Mouse (Mus musculus) kidney, postnatal 0 days (tissue): ENCODE measurements around the gene Msi1. TPM values are rescaled to one million over a fixed set of nuclear protein-coding genes. Genes with fewer than 3 reads are reported as not detected.

ENCODE experiments used
- ATAC-seq: fragments of 200-750 bp; cut with Nextera tagmentation; replicated peaks from 2 replicates; pipeline ENCODE4 v1.8.0; 2017; ENCODE audit warnings: low read depth, moderate number of reproducible peaks, moderate TSS enrichment, moderate library complexity; ENCODE audit not compliant: low FRiP score
- DNase-seq: peaks from one replicate; pipeline ENCODE4 v3.0.0-alpha.2; 2016; ENCODE audit warnings: low spot score
- H3K27ac ChIP-seq: fragments of 300-500 bp; sonication (generic); 2 replicates; pipeline ENCODE4 v1.5.1; 2014; ENCODE audit warnings: mild to moderate bottlenecking
- H3K27me3 ChIP-seq: fragments of 300-500 bp; sonication (generic); 2 replicates; pipeline ENCODE4 v1.6.1; 2014; ENCODE audit warnings: low read length, mixed read lengths; ENCODE audit not compliant: insufficient read depth
- H3K36me3 ChIP-seq: fragments of 300-500 bp; sonication (generic); 2 replicates; pipeline ENCODE4 v1.6.1; 2014; ENCODE audit warnings: low read length, mixed read lengths; ENCODE audit not compliant: insufficient read depth
- H3K4me1 ChIP-seq: fragments of 300-500 bp; sonication (generic); replicated peaks from 2 replicates; pipeline ENCODE4 v1.6.1; 2014; ENCODE audit warnings: antibody characterized with exemption, low read length, mixed read lengths; ENCODE audit not compliant: insufficient read depth
- H3K4me2 ChIP-seq: fragments of 300-500 bp; sonication (generic); 2 replicates; pipeline ENCODE4 v1.6.1; 2014; ENCODE audit warnings: mild to moderate bottlenecking, low read length, moderate library complexity, mixed read lengths
- H3K4me3 ChIP-seq: fragments of 300-500 bp; sonication (generic); replicated peaks from 2 replicates; pipeline ENCODE4 v1.5.1; 2014; ENCODE audit warnings: low read depth, low read length
- H3K9ac ChIP-seq: fragments of 300-500 bp; sonication (generic); 2 replicates; pipeline ENCODE4 v1.6.1; 2014; ENCODE audit warnings: low read depth, low read length
- H3K9me3 ChIP-seq: fragments of 300-500 bp; sonication (generic); replicated peaks from 2 replicates; pipeline ENCODE4 v1.6.1; 2016; ENCODE audit warnings: low read length, inconsistent platforms, mixed read lengths
- CTCF ChIP-seq: IDR thresholded peaks from 2 replicates; pipeline ENCODE4 v1.5.1; 2016; ENCODE audit warnings: antibody characterized with exemption, low read depth, mild to moderate bottlenecking, moderate library complexity
- WGBS: fragments of 180-500 bp; shearing (Covaris S2); extraction: QIAGEN DNeasy Blood & Tissue Kit; methylation state at CpG from one replicate; pipeline ENCODE4 v1.1.7; 2014; 5-methylcytosine and 5-hydroxymethylcytosine counted together
- polyA plus RNA-seq: library from polyadenylated mRNA; unstranded; fragments of >200 nt; fragmentation: Nextera tagmentation; extraction: Ambion mirVana; gene quantifications from 2 replicates; pipeline ENCODE4 v1.2.1, GENCODE M21; 2015

Gene Msi1
- polyA plus RNA-seq, 1 experiment from 2014 or later, result 12.4 TPM

DNA sequence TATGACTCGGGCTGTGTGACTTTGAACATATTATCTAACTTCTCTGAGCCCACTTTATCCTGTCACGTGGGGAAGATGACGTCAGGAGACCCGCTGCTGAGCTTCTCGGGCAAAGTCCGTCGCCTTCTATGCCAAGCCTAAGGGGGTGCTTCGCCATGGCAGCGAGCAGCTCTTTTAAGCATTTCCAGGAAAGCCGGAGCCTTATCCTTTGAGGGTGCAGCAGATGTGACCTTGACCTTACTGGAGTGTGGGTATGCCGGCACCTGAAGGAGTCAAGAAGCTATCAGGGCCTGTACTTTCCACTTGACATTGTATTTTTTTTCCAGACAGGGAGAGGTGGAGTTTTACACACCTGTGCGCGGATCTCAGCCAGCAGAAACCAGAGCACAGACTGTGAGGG, 29.5 kb downstream of the Msi1 start:
- 66% methylated on average over 13 of the region's 13 CpGs for WGBS
- no peak overlapping the region for H3K4me3 ChIP-seq
- H3K4me2 ChIP-seq, result no peak overlapping the region
- DNase-seq (no peak), ATAC-seq (no peak)
- no peaks in the 10 kb centered on the region for H3K4me1 ChIP-seq
- 0 out of 2 replicates have a peak, but pooled peaks cover 3% of the 10 kb centered on the region for H3K36me3 ChIP-seq
- no peak for TF ChIP-seq CTCF
- H3K9me3 ChIP-seq, result no peaks in the 10 kb centered on the region
- no peak overlapping the region for H3K9ac ChIP-seq
- H3K27ac ChIP-seq, result no peak overlapping the region
- H3K27me3 ChIP-seq, result no peaks in the 10 kb centered on the region

DNA sequence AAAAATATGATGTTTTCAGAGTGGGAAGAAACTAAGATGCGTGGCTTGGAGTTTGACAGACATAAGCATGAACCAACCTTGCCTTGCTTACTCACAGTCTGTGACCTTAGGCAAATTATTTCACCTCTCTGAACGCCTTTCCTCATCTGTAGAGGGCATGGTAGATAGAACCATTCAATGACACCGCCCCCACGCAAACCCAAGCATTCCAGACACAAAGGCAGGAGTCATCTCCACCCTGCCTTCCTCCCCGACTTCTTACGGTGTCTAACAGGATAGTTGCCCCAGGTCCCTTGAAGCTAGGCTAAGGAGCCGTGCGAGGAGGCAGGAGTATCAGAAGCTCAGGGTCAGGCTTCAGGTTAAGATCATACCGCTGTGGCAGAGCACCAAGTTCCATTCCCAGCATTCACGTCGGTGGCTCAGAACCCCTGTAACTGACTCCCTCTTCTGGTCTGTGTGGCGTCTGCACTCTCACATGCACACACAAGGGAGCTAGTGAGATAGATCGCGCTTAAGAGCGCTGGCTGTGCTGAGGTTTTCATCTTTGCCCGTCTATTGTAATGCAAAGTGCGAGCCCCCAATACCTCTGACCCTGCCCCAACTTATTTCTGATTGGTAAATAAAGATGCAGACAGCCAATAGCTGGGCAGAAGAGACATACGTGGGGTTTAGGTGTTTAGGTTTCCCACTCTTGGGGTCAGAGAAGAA, 35.2 kb downstream of the Msi1 start:
- DNase-seq, result no peak
- no peak for TF ChIP-seq CTCF
- H3K36me3 ChIP-seq, result no peaks in the 10 kb centered on the region
- no peak overlapping the region for H3K27ac ChIP-seq
- H3K9me3 ChIP-seq, result no peaks in the 10 kb centered on the region
- H3K4me2 ChIP-seq, result no peak overlapping the region
- H3K27me3 ChIP-seq, result no peaks in the 10 kb centered on the region
- H3K4me3 ChIP-seq, result no peak overlapping the region
- H3K4me1 ChIP-seq, result no peaks in the 10 kb centered on the region
- ATAC-seq, result no peak
- H3K9ac ChIP-seq, result no peak overlapping the region
- WGBS, result 75% methylated on average over 18 of the region's 18 CpGs

DNA sequence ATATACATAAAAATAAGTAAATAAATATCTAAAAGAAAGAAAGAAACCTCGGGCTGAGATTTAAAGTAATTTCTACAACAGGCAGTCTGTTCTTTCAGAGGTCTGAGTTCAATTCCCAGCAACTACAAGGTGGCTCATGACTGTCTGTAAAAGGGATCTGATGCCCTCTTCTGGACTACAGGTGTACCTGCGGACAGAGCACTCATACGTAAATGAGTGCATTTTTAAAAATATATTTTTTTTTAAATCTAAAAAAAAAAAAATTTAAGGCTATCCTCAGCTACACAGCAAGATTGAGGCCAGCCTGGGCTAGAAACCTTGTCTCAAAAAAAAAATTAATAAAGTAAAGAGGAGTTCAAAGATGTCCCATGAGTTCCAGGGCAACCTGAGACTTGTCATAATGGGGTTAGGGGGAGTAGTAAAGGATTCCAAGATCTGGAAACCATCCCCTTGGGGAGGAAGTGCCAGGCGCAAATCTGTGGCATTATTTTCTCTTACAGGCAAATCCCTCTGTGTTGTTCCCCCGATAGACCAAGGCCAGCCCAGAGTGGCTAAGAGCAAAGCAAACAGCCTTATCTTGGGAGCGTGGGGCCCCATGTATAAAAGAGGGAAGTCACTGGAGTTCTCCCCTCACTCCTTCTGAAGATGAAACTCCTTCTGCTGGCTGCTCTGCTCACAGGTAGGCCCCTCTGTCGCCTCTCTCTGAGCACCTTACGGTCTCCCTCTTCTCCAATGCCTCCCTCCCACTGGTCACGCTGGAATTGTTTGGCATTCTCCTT, 36.4 kb downstream of the Msi1 start, which contains the start of gene Pla2g1b:
Gene Pla2g1b (plus strand): TSS at position 621 of the 779 bp plus-strand sequence.
- Histone ChIP-seq H3K9ac (no peak within 1 kb of the TSS), H3K4me3 (no peak within 1 kb of the TSS), H3K4me1 (no peaks in the 10 kb centered on the region; the same call in 1 of the 2 replicates), H3K9me3 (no peaks in the 10 kb centered on the region), H3K27me3 (no peaks in the 10 kb centered on the region), H3K36me3 (no peaks in the 10 kb centered on the region), H3K4me2 (no peak within 1 kb of the TSS), H3K27ac (no peak within 1 kb of the TSS)
- WGBS, result 45% methylated on average over 9 of the region's 9 CpGs
- DNase-seq, result peak; percentile 27
- ATAC-seq, result no peak
- peak; percentile 52 for TF ChIP-seq CTCF

DNA sequence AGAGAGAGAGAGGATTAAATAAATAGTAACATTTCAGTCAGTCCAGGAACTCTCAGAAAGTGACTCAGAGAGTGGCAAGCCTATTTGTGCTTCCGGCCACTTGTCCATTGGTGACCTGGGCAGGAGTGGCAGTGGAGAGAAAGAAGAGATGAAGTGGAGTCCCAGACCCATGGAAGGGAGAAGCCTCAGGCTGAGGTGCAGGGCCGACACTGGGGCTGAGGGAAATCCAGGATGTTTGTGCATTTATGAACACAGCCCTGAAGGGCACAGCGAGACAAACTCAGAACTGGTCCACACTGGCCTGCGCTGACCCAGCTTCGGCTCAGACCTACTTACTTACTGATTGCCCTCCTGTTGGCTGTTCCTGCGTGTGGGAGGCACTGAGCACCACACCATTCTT, 40.4 kb downstream of the Msi1 start:
- no peaks in the 10 kb centered on the region; the same call in 1 of the 2 replicates for H3K4me1 ChIP-seq
- ATAC-seq, result peak; percentile 50; the same call in 1 of the 2 replicates
- H3K9me3 ChIP-seq, result no peaks in the 10 kb centered on the region
- H3K27ac ChIP-seq, result peak overlapping the region; percentile 42; the same call in 1 of the 2 replicates
- no peaks in the 10 kb centered on the region for H3K27me3 ChIP-seq
- peak; percentile 26 for DNase-seq
- 45% methylated on average over 6 of the region's 6 CpGs for whole genome bisulfite sequencing
- no peak overlapping the region for H3K4me2 ChIP-seq
- H3K9ac ChIP-seq, result no peak overlapping the region
- TF ChIP-seq CTCF, result no peak
- no peak overlapping the region for H3K4me3 ChIP-seq
- H3K36me3 ChIP-seq, result no peaks in the 10 kb centered on the region

DNA sequence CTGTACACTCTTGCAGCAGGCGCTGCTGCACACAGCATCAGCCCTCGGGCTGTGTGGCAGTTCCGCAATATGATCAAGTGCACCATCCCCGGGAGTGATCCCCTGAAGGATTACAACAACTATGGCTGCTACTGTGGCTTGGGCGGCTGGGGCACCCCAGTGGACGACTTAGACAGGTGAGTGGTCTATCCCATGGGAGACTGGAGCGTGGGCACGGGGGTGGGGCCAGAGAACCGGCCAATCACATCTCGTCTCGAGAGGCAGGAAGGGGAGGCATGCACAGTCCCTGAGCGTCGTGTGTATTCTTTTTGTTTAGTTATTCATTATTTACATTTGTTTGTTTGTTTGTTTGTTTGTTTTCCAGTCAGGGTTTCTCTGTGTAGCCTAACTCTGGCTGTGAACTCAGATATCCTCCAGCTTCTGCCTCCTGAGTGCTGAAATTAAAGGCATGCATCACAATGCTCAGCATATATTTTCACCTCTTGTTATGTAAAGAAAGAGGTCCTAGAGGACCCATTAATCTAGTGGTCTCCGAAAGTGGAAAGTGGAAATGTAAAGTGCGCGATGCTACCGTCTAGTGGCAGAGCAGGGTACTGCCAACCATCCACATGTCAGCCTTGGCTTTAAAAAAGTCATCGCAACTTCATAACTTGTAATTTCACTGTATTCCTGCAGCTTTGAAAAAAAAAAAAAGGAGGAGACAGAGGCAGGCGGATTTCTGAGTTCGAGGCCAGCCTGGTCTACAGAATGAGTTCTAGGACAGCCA, 41.5 kb downstream of the Msi1 start:
- no peaks in the 10 kb centered on the region for H3K36me3 ChIP-seq
- no peaks in the 10 kb centered on the region for H3K27me3 ChIP-seq
- H3K4me3 ChIP-seq, result no peak overlapping the region
- no peak overlapping the region for H3K9ac ChIP-seq
- ATAC-seq (no peak), DNase-seq (peak; percentile 68)
- H3K4me1 ChIP-seq, result peaks cover 4% of the 10 kb centered on the region; the same call in 1 of the 2 replicates
- H3K9me3 ChIP-seq, result no peaks in the 10 kb centered on the region
- peak; percentile 82 for TF ChIP-seq CTCF
- 32% methylated on average over 20 of the region's 20 CpGs for WGBS
- peak overlapping the region; percentile 15; the same call in 1 of the 2 replicates for H3K4me2 ChIP-seq
- H3K27ac ChIP-seq, result no peak overlapping the region

DNA sequence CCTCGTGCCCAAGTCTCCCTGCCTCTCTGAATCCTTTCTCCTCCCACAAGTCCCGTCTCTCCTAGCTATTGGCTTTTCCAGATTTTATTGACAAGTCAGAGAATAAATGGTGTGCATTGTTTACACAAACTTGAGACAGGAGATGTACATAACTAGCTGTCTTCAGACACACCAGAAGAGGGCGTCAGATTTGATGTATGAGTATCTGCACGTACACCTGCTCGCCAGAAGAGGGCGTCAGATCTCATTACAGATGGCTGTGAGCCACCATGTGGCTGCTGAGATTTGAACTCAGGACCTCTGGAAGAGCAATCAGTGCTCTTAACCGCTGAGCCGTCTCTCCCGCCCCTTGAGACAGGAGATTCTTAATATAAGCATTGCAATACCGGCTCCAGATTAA, 43.8 kb downstream of the Msi1 start:
- Histone ChIP-seq H3K36me3 (no peaks in the 10 kb centered on the region), H3K27ac (no peak overlapping the region), H3K4me3 (no peak overlapping the region), H3K9me3 (no peaks in the 10 kb centered on the region), H3K4me1 (peaks cover 4% of the 10 kb centered on the region; the same call in 1 of the 2 replicates), H3K4me2 (no peak overlapping the region), H3K9ac (no peak overlapping the region), H3K27me3 (no peaks in the 10 kb centered on the region)
- ATAC-seq (no peak), DNase-seq (no peak)
- peak; percentile 54 for TF ChIP-seq CTCF
- 72% methylated on average over 10 of the region's 10 CpGs for WGBS
